Comparison of ENCODE assay signal across 21 mouse cellular contexts in the genomic region with DNA sequence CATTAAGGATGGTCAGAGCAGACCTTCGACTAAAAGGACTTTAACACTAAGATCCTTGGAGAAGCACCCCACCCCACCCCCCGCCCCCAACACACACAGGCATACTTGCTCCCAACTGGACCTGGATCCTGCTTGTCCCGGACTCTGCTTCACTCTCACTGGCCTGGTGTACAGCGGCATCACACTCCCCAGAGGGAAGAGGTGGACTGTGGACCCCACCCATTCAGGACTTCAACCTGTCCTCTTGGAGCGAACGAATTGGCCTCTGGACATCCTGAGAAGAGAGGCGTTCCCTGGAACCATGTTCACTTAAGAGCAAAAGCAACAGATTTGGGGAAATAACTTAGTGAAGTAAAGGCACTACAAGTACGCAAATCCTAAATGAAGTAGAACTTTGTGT. TPM values are rescaled to one million over a fixed set of nuclear protein-coding genes. Genes with fewer than 3 reads are reported as not detected.
A peak's percentile ranks its signal among the peaks of the same experiment; 100 is the strongest.
DNase-seq lines count a peak whose midpoint lies in the region; ATAC-seq lines count a peak whose summit lies in the region.
"Had no signal": no experiment of that assay in that cellular context is flagged by ENCODE, and none has a peak within 500 bp of the region (broad histone marks: within the 10 kb centered on the region; RNA-seq: fewer than 3 reads in every experiment).

No protein-coding gene starts in this region.

- no peaks in the 10 kb centered on the region for H3K4me1 ChIP-seq in kidney, embryonic 15.5 days
- no peaks in the 10 kb centered on the region for H3K4me1 ChIP-seq in intestine, embryonic 15.5 days (replicated peaks)
- H3K4me1 ChIP-seq in kidney, embryonic 16.5 days (ENCODE audit: insufficient read depth, low read length), result no peaks in the 10 kb centered on the region
- H3K4me1 ChIP-seq: embryonic facial prominence, embryonic 12.5 days had no signal

- no peak overlapping the region for H3K9ac ChIP-seq in kidney, embryonic 15.5 days
- no peak overlapping the region for H3K9ac ChIP-seq in intestine, embryonic 15.5 days
- no peak overlapping the region for H3K9ac ChIP-seq in kidney, embryonic 16.5 days (replicated peaks; ENCODE audit: low read length)
- H3K9ac ChIP-seq: embryonic facial prominence, embryonic 12.5 days; forebrain, embryonic 15.5 days; heart, embryonic 15.5 days had no signal

- no peak overlapping the region for H3K4me3 ChIP-seq in kidney, embryonic 15.5 days (replicated peaks)
- no peak overlapping the region for H3K4me3 ChIP-seq in intestine, embryonic 15.5 days (replicated peaks)
- H3K4me3 ChIP-seq in kidney, embryonic 16.5 days (ENCODE audit: low read length), result no peak overlapping the region
- H3K4me3 ChIP-seq: embryonic facial prominence, embryonic 12.5 days; forebrain, embryonic 15.5 days; heart, embryonic 15.5 days had no signal

- peak; percentile 67 for DNase-seq in kidney, adult 11 months
- peak; percentile 70 to 71 for DNase-seq in kidney, postnatal 36 days
- no peak for DNase-seq in urinary bladder, postnatal 25 days (ENCODE audit: low spot score)
- no peak for DNase-seq in thymus, postnatal 36 days
- DNase-seq: adrenal gland, postnatal 10 days; B cell, adult 2 months; cerebellum, adult 11-12 months; cerebellum, adult 9-10 months; cerebellum, postnatal 25 days; gastrocnemius, postnatal 36 days; heart, adult 18-20 months; heart, postnatal 14 days had no signal

- 86% methylated on average over 8 of the region's 8 CpGs for WGBS in kidney, embryonic 15.5 days
- WGBS in intestine, embryonic 15.5 days, result 78% methylated on average over 8 of the region's 8 CpGs
- 78% methylated on average over 8 of the region's 8 CpGs for WGBS in kidney, embryonic 16.5 days

- no peaks in the 10 kb centered on the region for H3K36me3 ChIP-seq in kidney, embryonic 15.5 days
- H3K36me3 ChIP-seq in intestine, embryonic 15.5 days, result no peaks in the 10 kb centered on the region
- H3K36me3 ChIP-seq in kidney, embryonic 16.5 days (ENCODE audit: insufficient read depth, low read length), result no peaks in the 10 kb centered on the region
- H3K36me3 ChIP-seq: embryonic facial prominence, embryonic 12.5 days; forebrain, embryonic 15.5 days; heart, embryonic 15.5 days had no signal

- no peak for ATAC-seq in kidney, embryonic 15.5 days (replicated peaks; ENCODE audit: low FRiP score)
- 0 out of 2 replicates have a peak, but pooled peaks have one; percentile 29 for ATAC-seq in intestine, embryonic 15.5 days
- peak; percentile 52 for ATAC-seq in kidney, embryonic 16.5 days (ENCODE audit: low FRiP score, low TSS enrichment)
- ATAC-seq: CD4-positive, CD25-positive, alpha-beta regulatory T cell, adult 4 months; forebrain, embryonic 15.5 days had no signal

- H3K9me3 ChIP-seq in kidney, embryonic 15.5 days (replicated peaks), result no peaks in the 10 kb centered on the region
- no peaks in the 10 kb centered on the region for H3K9me3 ChIP-seq in intestine, embryonic 15.5 days
- H3K9me3 ChIP-seq in kidney, embryonic 16.5 days (ENCODE audit: low read length), result no peaks in the 10 kb centered on the region
- H3K9me3 ChIP-seq: embryonic facial prominence, embryonic 12.5 days; forebrain, embryonic 15.5 days; G1E; heart, embryonic 15.5 days had no signal

- no peak overlapping the region for H3K4me2 ChIP-seq in kidney, embryonic 15.5 days
- H3K4me2 ChIP-seq in intestine, embryonic 15.5 days (replicated peaks), result no peak overlapping the region
- H3K4me2 ChIP-seq in kidney, embryonic 16.5 days (replicated peaks; ENCODE audit: low read depth, low read length), result no peak overlapping the region
- H3K4me2 ChIP-seq: embryonic facial prominence, embryonic 12.5 days; forebrain, embryonic 15.5 days; heart, embryonic 11.5 days; heart, embryonic 15.5 days had no signal

- no peak overlapping the region for H3K27ac ChIP-seq in kidney, embryonic 15.5 days
- H3K27ac ChIP-seq in intestine, embryonic 15.5 days, result no peak overlapping the region
- no peak overlapping the region for H3K27ac ChIP-seq in kidney, embryonic 16.5 days (ENCODE audit: low read length)
- H3K27ac ChIP-seq: embryonic facial prominence, embryonic 12.5 days; forebrain, embryonic 15.5 days; heart, embryonic 15.5 days had no signal

- no peaks in the 10 kb centered on the region for H3K27me3 ChIP-seq in kidney, embryonic 15.5 days
- H3K27me3 ChIP-seq in intestine, embryonic 15.5 days (replicated peaks), result no peaks in the 10 kb centered on the region
- no peaks in the 10 kb centered on the region for H3K27me3 ChIP-seq in kidney, embryonic 16.5 days (ENCODE audit: insufficient read depth, low read length)
- H3K27me3 ChIP-seq: embryonic facial prominence, embryonic 12.5 days; forebrain, embryonic 15.5 days; heart, embryonic 15.5 days had no signal

RNA-seq across cellular contexts. Expression of a gene that starts 10.4 kb away (rescaled TPM):
- polyA plus RNA-seq in kidney, embryonic 15.5 days (2015; fragmentation: Nextera tagmentation; extraction: Ambion mirVana), result 24.2 and 27.3 TPM in 2 replicates
- polyA plus RNA-seq in intestine, embryonic 15.5 days (2015; fragmentation: Nextera tagmentation; extraction: Ambion mirVana), result 17.2 and 18.0 TPM in 2 replicates
- 36.5 and 39.6 TPM in 2 replicates for polyA plus RNA-seq in kidney, embryonic 16.5 days (2015; fragmentation: Nextera tagmentation; extraction: Ambion mirVana)

RNA-seq across cellular contexts. Expression of a gene that starts 37.1 kb away (rescaled TPM):
- polyA plus RNA-seq in kidney, embryonic 15.5 days (2015; fragmentation: Nextera tagmentation; extraction: Ambion mirVana), result 512 and 532 TPM in 2 replicates
- 483 and 535 TPM in 2 replicates for polyA plus RNA-seq in intestine, embryonic 15.5 days (2015; fragmentation: Nextera tagmentation; extraction: Ambion mirVana)
- polyA plus RNA-seq in kidney, embryonic 16.5 days (2015; fragmentation: Nextera tagmentation; extraction: Ambion mirVana), result 524 and 536 TPM in 2 replicates

RNA-seq across cellular contexts. Expression of a gene that starts 51.3 kb away (rescaled TPM):
- polyA plus RNA-seq in kidney, embryonic 15.5 days (2015; fragmentation: Nextera tagmentation; extraction: Ambion mirVana), result 68.8 and 77.6 TPM in 2 replicates
- 61.9 and 62.9 TPM in 2 replicates for polyA plus RNA-seq in intestine, embryonic 15.5 days (2015; fragmentation: Nextera tagmentation; extraction: Ambion mirVana)
- 70.2 and 74.5 TPM in 2 replicates for polyA plus RNA-seq in kidney, embryonic 16.5 days (2015; fragmentation: Nextera tagmentation; extraction: Ambion mirVana)

Comparison
In these comparisons a context has a peak if more than half of its experiments do, and no peak if none do; other contexts are left out.
1. DNase-seq: peak in kidney, adult 11 months (single experiment) and kidney, postnatal 36 days (2 of 2); none in urinary bladder, postnatal 25 days (single experiment) and thymus, postnatal 36 days (0 of 2).